Mouse (Mus musculus) kidney, postnatal 4 days (tissue): Measurements from ENCODE around the gene Uba1.

Experiments used
- DNase-seq, 2 experiments: peaks; one replicate each; pipeline ENCODE4 v3.0.0; 2021; ENCODE audit warnings: mixed read lengths in 2 of 2

Uba1 gene

GRCm38 (mm10) chrX:20658026-20658652, at the start of gene Uba1:
Gene Uba1, plus strand, starts transcription at chrX:20658326.
- DNase-seq: peak; percentile 81 to 87

DNA sequence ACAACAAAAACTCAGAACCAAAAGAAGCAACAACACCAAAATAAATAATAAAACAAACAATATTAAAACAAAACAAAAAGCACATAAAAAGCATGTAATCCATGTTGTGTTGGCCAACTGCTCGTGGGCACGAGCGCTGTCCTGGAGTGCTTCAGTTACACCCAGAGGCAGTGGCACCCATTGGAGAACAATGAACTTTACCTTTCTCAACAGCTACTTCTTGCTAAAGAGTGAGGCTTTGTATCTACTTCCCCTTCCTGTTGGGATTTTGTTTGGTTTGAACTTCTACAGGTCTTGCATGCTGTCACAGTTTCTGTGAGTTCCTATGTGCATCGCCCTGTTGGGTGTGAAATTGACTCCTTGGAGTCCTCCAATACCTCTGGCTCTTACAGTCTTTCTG, 49.6 kb upstream of the Uba1 start:
- no peak for DNase-seq

DNA sequence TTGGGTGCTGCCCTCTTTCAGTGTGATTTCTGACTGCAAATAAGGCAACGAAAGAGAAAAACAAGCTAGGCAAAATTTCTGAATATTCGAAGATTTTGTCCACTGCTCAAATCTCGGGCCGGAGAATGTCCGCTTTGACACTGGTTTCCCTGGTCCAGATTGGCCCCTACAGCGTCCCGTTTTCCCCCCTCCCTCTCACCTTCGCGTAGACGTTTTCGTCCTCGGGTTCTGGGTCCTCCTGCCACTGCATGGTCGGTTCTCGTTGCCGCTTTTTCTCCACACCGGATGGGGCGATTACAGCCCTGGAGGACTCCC, 41.3 kb upstream of the Uba1 start:
- no peak for DNase-seq

- DNase-seq: peak; percentile 80 to 90
These were observed 40.8 kb upstream of the Uba1 start, which contains the start of the genes Rbm10 and Ndufb11 for GRCm38 (mm10) chrX:20617176-20617902. Gene Rbm10, plus strand, starts transcription at chrX:20617503. Gene Ndufb11, minus strand, starts transcription at chrX:20617619.

- no peak for DNase-seq
These were observed 40.2 kb upstream of the Uba1 start for GRCm38 (mm10) chrX:20617903-20618399.

DNA sequence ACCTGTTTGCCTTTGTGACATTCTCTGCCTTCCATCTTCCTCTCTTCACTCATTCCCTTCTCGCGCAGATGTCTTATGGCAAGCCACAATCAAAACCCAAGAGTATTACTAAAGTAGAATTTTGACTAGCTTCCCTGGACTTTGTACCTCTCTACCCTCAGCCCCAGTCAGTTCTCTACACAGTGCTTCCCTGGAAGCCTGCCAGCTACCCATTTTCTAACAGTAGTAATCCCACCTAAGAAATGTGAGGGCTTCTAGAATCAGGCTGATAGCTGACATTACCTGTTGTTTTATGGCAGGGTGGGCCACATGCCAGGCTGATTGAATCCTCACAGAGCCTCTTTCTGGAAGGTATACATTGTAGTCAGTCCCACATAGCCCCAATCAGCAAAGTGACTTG, 20.0 kb upstream of the Uba1 start:
- DNase-seq: peak in 1 of 2 experiments; percentile 22

GRCm38 (mm10) chrX:20644780-20645179, 13.3 kb upstream of the Uba1 start:
- DNase-seq: peak; percentile 13 to 31

GRCm38 (mm10) chrX:20657593-20657992, 533 bp upstream of the Uba1 start:
- no peak for DNase-seq

DNA sequence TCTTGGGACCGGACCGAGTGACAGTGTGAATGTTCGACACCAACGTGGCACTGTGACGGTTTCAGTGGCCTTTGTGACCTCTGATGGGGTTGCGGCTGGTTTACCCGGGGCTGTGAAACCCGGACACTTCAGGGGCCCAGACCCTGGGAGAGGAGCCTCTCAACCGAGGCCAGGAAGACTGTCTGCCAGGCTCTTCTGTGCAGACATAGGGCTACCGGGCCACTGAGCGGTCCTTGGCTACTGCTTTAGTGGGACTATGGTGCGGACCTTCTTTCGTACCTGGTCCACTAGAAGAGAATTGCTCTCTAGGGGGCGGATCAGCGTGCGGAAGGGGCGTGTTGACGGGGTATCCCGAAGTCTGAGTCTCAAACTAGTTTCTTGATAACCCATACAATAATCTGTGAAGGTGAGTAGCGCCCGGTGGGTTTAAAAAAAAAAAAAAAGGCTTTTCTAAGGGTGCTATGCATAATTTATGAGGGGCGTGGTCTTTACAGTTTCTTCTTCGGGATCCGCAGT, 823 bp downstream of the Uba1 start:
- DNase-seq: peak; percentile 11 to 20

- peak in 1 of 2 experiments; percentile 7 for DNase-seq
These were observed 4.2 kb downstream of the Uba1 start for GRCm38 (mm10) chrX:20662317-20662715.

- peak; percentile 82 to 91 for DNase-seq
These were observed 4.8 kb downstream of the Uba1 start for GRCm38 (mm10) chrX:20662716-20663443.

- no peak for DNase-seq
These were observed 5.3 kb downstream of the Uba1 start for GRCm38 (mm10) chrX:20663444-20663790.

DNA sequence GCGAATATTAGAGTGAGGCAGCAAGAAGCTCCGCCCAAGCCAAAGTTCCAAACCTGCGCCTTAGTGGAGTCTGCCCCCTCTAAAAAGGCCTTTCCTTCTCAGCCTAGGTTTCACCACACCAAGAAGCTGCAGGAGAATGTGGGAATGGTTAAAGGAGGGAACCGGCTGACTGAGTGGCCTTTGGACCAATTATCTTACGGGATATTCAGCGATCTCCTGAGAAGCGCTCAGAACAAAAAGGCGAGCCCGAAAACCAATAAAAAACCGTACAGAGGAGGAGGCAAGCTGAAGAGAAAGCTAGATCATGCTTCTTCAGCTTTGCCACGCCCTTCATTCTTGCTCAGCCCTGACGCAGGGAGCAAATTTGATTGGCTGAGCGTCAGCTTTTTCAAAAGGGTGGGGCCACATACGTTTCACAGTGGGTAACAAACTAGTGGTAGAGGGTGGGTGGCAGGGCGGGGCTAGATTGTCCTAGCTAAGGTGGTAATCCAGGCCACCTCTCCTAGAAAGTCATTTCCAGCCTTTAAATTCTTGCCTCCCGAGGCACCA, 29.5 kb downstream of the Uba1 start, which contains the start of gene Cdk16:
TSS of gene Cdk16 (plus strand) at position 436 of the 549 bp plus-strand sequence.
- DNase-seq: peak; percentile 85 to 92

DNA sequence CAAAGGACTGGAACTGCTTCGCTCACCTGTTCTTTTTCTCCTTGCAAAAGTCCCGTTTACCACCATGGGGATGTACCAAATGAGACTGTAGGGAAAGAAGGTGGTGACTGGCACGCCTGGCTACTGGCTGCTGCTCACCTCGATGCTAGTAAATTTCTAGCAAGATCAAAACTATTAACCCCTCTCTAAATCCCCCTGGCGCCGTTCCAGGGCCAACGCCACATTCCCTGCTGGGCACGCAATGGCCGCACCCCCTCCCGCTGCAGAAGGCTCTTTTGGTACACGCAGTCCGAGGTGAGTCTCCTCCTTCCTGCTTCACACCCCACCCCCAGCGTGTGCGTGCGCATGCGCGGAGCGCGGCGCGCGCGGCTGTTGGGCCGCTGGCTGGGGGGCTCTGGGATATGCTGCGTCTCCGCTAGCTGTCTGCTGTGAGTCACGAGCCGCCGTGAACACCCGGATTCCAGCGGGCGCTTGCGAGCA, 30.0 kb downstream of the Uba1 start:
- DNase-seq: peak; percentile 82 to 90

DNA sequence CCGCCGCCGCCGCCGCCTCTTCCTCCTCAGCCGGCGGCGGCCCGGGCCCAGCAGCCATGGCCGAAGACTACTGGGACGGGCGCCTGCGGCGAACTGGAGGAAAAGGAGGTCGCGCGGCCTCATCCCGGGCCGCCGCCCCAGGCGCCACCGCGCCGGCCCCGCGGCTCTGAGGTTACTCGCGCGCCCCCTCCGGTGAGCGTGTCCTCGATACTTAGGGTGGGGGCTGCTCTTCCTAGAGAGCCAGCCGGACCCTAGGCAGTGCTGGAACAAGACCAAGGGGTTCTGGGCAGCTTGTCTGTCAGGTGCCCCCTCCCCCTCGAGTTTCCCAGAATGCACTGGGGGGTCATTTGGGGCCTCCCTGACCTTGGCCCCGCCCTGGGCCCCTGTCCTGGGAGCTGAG, 30.5 kb downstream of the Uba1 start:
- DNase-seq: peak; percentile 70 to 82

DNA sequence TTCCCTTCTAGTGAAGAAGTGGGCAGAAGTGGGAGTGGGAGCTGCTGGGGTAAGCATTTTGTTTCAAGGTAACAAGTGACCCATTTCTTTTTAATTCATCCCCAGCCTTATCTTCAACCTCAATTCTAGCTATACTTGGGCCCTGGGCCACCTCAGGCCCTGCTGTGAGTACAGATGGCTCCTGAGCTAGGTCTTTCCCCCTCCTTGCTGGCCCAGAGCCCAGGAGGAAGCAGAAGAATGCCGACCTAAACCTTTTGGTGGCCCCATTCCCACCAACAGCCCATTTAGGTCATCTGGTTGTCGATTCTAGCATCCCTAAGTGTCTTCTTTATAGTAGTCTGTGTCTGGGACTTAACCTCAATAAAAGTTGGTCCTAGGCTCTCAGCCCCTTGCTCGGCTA, 33.4 kb downstream of the Uba1 start:
- DNase-seq: no peak

DNA sequence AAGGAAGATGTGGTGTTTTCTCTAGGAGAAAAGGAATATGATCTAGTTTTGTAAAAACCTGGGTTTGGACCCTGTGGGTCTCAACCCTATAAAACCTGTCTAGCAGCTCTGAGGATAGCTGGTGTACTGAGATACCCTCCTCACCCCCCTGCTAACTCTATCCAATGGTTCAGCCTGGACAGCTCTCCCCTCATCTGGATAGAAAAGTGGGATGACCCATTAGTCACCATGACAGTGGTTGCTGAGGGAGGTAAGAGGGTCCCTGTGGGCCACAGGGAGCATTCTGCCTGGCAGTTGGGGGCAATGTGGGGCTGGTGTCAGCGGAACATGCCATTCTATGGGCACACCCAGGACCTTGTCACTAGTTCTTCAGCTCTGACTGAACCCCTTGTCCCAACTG, 34.5 kb downstream of the Uba1 start:
- DNase-seq: no peak

GRCm38 (mm10) chrX:20695842-20696241, 37.7 kb downstream of the Uba1 start:
- no peak for DNase-seq

DNA sequence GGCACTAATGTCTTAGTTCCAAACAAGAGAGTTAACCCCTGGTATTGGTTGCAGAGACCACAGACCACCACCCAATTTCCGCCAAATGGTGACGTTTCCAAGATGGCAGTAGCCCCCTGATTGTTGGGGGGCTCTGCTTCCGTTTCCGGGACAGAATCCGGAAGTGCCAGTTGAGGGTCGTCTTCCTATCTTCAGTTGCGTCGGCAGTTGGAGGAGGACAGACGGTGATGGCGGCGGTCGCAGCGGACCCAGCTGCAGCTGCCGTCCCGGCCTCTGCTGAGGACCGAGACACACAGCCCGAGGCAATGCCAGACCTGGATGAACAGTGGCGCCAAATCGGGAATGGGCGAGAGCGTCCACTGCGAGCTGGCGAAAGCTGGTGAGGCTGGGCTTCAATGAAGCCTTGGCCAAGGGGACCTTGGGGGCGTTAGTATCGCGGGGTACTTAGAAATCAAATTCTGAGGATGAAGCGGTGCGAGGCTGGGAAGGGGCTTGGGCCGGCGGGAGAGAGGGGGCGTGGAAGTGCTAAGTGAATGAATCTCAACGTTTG, 45.7 kb downstream of the Uba1 start, which contains the start of gene Usp11:
TSS of gene Usp11 (plus strand) at position 166 of the 550 bp plus-strand sequence.
- DNase-seq: peak; percentile 50 to 68

- peak; percentile 82 to 88 for DNase-seq
These were observed 46.4 kb downstream of the Uba1 start for GRCm38 (mm10) chrX:20704295-20705082.

- DNase-seq: no peak
These were observed 46.9 kb downstream of the Uba1 start for GRCm38 (mm10) chrX:20705083-20705402.

DNA sequence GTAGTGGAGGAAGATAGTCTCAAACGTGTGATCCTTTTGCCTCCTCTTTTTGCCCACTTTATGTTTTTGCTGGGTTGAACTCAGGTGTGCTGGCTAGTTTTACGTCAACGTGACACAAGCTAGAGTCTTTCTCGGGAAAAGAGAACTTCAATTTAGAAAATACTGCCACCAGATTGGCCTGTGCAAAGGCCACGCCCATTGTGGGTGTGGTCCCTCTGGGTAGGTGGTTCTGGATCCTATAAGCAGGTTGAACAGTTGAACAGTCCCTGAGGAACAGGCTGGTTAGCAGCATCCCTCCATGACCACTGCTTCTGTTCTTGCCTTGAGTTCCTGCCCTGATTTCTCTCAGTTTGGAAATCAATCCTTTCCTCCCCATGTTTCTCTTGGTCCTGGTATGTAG, 70.6 kb downstream of the Uba1 start:
- no peak for DNase-seq
